Mouse (Mus musculus) cerebellum, adult 9-10 months (tissue): ENCODE data around the gene B230118H07Rik.
A peak's percentile ranks its signal among the peaks of the same experiment; 100 is the strongest.

Experiments
- DNase-seq: peaks from one replicate; pipeline ENCODE4 v3.0.0; 2022

The B230118H07Rik gene

GRCm38 (mm10) chr2:101581418-101581817 is 67.9 kb downstream of the B230118H07Rik start:
- peak; percentile 35 for DNase-seq

- no peak for DNase-seq
Observed at GRCm38 (mm10) chr2:101580977-101581376, 68.4 kb downstream of the B230118H07Rik start.

GRCm38 (mm10) chr2:101580428-101580827 is 68.9 kb downstream of the B230118H07Rik start:
- DNase-seq, result no peak

- DNase-seq, result no peak
Observed at GRCm38 (mm10) chr2:101580027-101580426, 69.3 kb downstream of the B230118H07Rik start.

- no peak for DNase-seq
Observed at GRCm38 (mm10) chr2:101577243-101577642, 72.1 kb downstream of the B230118H07Rik start.

GRCm38 (mm10) chr2:101569230-101569629 is 80.1 kb downstream of the B230118H07Rik start:
- DNase-seq, result no peak

- no peak for DNase-seq
Observed at GRCm38 (mm10) chr2:101567490-101567889, 81.8 kb downstream of the B230118H07Rik start.

- DNase-seq, result no peak
Observed at GRCm38 (mm10) chr2:101563776-101564175, 85.6 kb downstream of the B230118H07Rik start.

GRCm38 (mm10) chr2:101563206-101563605 is 86.1 kb downstream of the B230118H07Rik start:
- no peak for DNase-seq

- no peak for DNase-seq
Observed at GRCm38 (mm10) chr2:101559431-101559830, 89.9 kb downstream of the B230118H07Rik start.

GRCm38 (mm10) chr2:101555886-101556285 is 93.4 kb downstream of the B230118H07Rik start:
- no peak for DNase-seq

- no peak for DNase-seq
Observed at GRCm38 (mm10) chr2:101553851-101554250, 95.5 kb downstream of the B230118H07Rik start.

GRCm38 (mm10) chr2:101552301-101552700 is 97.0 kb downstream of the B230118H07Rik start:
- DNase-seq, result no peak

- no peak for DNase-seq
Observed at GRCm38 (mm10) chr2:101551026-101551719, 98.2 kb downstream of the B230118H07Rik start.

- no peak for DNase-seq
Observed at GRCm38 (mm10) chr2:101550176-101550575, 99.2 kb downstream of the B230118H07Rik start.

GRCm38 (mm10) chr2:101548866-101549265 is 100.5 kb downstream of the B230118H07Rik start:
- DNase-seq, result no peak

- DNase-seq, result no peak
Observed at GRCm38 (mm10) chr2:101545593-101545992, 103.7 kb downstream of the B230118H07Rik start.

- no peak for DNase-seq
Observed at GRCm38 (mm10) chr2:101543704-101544417, 105.5 kb downstream of the B230118H07Rik start.

- peak; percentile 63 for DNase-seq
Observed at GRCm38 (mm10) chr2:101536887-101537286, 112.4 kb downstream of the B230118H07Rik start.

GRCm38 (mm10) chr2:101533741-101534140 is 115.6 kb downstream of the B230118H07Rik start:
- DNase-seq, result no peak

GRCm38 (mm10) chr2:101525503-101526381 is 123.6 kb downstream of the B230118H07Rik start:
- DNase-seq, result peak; percentile 65

GRCm38 (mm10) chr2:101525091-101525490 is 124.2 kb downstream of the B230118H07Rik start:
- no peak for DNase-seq

GRCm38 (mm10) chr2:101520503-101520902 is 128.8 kb downstream of the B230118H07Rik start:
- no peak for DNase-seq
